Mouse (Mus musculus) 3T3-L1 (cell line): ENCODE results near the gene Ash1l.

ENCODE experiments used
- DNase-seq: peaks from one replicate; pipeline ENCODE4 v3.0.0-alpha.2; 2015; ENCODE audit warnings: low read depth, low spot score

Gene Ash1l

DNA sequence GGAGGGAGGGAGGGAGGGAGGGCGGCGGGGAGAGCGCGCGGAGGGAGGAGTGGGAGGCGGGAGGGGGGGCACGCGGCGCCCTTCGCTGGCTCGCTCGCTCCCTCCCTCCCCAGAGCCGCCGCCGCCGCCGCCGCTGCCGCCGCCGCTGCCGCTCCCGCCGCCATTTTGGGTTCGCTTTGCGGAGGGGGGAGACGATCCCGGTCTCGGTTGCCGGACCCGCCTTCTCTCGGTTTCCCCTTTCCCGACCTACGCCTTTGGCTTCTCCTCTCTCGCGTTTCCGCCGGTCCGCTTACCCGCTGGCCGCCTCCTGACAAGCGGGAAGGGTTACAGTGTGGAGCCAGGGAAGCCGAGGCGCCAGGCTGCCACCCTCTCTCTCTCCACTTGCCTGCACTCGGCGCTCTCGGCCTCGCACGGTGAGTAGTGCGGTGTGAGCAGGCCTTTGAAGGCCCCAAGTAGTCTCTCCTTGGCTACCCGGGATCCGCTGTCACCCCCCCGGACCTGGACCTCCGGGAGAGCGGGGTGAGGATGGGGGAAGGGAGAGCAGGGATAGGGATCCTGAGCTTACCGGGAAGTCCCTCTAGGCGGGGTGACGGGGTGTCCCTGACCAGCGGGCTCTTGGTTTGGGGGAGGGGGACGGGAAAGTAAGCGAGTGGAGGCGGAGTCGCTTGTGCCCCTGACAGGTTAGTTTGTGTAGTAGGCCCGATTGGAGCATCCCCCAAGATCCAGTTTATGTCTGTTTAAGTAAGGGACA, at the start of gene Ash1l, which contains the start of gene Dap3:
Ash1l (plus strand) TSS at position 47 of the 751 bp plus-strand sequence.
Dap3 (minus strand) TSS at position 606 of the 751 bp plus-strand sequence.
- peak; percentile 83 for DNase-seq

GRCm38 (mm10) chr3:88904803-88905202, 45.6 kb upstream of the Ash1l start:
- DNase-seq = no peak

GRCm38 (mm10) chr3:88905209-88905608, 45.2 kb upstream of the Ash1l start:
- DNase-seq = no peak

- no peak for DNase-seq
These were observed 44.7 kb upstream of the Ash1l start for GRCm38 (mm10) chr3:88905741-88906140.

- DNase-seq = no peak
These were observed 43.8 kb upstream of the Ash1l start for GRCm38 (mm10) chr3:88906393-88907159.

DNA sequence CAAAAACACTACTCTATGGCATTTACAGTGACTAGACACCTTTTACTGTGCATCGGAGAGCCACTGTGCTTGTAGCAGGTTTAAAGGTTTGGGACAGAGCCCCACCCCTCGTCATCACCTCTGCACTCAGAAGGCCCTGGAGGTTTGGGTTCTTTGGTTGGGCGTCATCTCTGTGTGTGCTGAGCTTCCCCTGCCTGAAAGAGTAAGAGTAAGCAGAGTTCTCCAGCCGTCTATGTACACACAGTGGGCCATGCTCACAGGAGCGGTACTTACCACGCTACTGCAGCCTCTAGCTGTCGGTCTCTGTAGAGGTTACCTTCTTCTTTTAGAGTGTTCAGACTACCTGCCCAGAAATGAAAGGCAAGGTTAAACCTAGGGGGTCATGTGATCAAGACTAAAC, 37.8 kb upstream of the Ash1l start:
- no peak for DNase-seq

GRCm38 (mm10) chr3:88913511-88914383, 36.7 kb upstream of the Ash1l start, which contains the start of gene Msto1:
Gene Msto1 (minus strand): TSS chr3:88913999.
- DNase-seq = peak; percentile 96

DNA sequence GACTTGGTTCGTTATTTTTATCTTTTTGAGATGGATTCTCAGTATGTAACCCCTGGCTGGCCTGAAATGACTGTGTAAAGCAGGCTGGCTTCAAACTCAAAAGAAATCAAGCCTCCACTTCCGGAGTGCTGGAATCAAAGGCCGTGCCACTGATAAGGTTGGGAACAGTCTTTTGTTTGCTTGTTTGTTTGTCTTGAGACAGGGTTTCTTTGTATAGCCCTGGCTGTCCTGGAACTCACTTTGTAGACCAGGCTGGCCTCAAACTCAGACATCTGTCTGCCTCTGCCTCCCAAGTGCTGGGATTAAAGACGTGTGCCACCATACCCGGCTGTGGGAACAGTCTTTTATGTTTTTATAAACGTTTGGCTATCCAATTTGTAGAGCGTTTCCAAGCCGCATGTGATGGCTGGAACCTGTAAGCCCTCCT, 36.0 kb upstream of the Ash1l start:
- DNase-seq = peak; percentile 19

DNA sequence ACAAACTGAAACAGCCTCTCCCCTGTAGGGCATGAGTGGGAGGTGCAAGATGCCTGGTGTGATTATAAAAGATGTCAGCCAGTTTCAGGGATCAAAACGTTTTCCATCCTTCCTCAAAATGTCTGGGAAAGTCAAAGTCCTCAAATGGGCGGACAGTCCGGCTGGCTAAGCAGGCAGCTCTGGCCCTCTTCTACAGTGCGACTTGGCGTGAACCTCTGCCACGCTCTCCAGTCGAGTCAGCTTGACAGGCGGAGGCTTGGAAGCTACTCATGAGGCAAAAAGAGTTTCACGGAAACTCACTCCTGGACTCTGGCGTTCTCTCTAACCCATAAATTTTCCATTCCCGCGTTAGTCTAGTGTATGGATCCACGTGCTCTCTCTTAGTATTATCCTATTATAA, 31.4 kb upstream of the Ash1l start:
- DNase-seq = no peak

- DNase-seq = no peak
These were observed 29.0 kb upstream of the Ash1l start for GRCm38 (mm10) chr3:88921411-88921810.

DNA sequence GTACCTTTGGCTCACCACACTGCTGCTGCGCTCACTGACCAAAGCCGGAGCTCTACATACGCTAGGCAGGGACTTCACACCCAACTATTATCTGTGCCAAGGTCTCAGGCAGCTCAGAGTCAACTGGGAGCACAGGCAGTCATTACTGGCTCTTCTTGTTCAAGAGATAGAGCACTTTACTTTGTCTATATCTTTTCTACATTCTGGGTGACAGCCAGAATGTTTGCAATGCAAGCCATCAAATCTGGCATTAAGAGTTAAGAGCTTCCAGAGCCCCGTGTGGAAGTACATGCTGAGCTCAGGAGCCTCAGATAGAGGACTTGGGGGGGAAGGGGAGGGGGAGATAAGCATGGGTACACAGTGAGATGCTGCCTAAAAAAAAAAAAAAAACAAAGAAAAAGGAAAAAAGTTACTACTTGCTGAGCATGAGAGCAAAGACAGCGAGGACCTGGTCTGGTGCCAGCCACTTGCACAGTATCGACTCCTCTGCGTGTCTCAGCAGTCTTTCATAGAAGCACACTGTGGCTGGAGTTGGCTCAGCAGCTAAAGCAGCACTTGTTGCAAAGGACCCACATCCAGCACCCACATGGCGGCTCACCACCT, 26.3 kb upstream of the Ash1l start:
- no peak for DNase-seq

- DNase-seq = no peak
These were observed 24.8 kb upstream of the Ash1l start for GRCm38 (mm10) chr3:88925651-88926050.

DNA sequence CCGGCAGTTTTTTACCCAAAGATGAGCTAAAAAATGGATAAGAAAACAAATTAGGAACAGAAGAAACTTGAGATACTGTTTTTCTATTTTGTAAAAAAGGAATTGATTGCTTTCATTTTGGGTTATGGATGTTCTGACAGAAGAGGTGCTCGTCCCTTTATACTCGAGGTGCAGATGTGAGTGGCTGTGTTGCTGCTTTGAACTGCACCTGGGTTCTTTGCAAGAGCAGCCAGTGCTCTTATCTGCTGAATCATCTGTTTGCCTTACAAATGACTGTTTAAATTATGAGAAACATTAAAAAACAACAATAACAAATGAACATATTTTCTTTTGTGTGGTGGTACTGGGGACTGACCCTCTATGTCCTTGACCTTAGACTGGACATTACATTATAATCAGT, 20.9 kb upstream of the Ash1l start:
- no peak for DNase-seq

DNA sequence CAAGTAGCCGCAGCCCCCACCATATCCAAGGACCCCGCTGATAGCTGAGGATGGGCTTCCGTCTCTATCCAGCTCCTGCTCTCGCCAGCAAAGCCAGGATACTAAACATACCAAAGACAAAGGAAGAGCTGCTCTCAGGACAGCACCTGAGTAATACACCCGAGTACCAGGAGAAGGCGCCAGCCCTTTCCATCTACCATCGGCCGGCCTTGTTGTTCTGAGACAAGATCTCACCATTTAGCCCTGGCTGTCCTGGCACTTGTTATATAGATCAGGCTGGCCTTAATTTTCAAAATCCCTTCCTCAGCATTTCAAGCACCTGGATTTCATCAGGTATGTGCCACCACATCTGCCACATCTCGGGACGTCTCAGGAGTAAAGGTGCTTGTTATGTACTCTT, 11.4 kb upstream of the Ash1l start:
- no peak for DNase-seq

GRCm38 (mm10) chr3:88939749-88940148, 10.7 kb upstream of the Ash1l start:
- DNase-seq = peak; percentile 85

GRCm38 (mm10) chr3:88942316-88942880, 8.0 kb upstream of the Ash1l start:
- no peak for DNase-seq

DNA sequence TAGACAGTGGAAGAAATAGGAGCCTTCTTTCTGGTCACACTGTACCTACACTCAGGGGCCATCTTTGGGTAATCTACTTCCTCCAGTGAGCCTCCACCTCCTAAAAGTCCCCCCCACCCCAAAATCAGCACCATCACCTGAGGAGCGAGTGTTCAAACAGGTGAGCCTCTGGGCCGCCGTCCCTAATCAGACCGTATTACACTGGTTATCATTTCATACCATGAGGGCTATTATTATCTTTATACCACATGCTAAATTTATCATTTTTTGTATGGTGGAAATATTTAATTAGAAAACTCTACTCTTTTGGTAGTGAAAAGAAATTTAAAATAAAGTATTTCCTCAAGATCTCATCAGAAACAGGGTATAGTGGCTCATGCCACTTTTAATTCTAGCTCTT, 6.3 kb upstream of the Ash1l start:
- DNase-seq = no peak

GRCm38 (mm10) chr3:88949786-88950575, 441 bp upstream of the Ash1l start:
- peak; percentile 86 for DNase-seq

DNA sequence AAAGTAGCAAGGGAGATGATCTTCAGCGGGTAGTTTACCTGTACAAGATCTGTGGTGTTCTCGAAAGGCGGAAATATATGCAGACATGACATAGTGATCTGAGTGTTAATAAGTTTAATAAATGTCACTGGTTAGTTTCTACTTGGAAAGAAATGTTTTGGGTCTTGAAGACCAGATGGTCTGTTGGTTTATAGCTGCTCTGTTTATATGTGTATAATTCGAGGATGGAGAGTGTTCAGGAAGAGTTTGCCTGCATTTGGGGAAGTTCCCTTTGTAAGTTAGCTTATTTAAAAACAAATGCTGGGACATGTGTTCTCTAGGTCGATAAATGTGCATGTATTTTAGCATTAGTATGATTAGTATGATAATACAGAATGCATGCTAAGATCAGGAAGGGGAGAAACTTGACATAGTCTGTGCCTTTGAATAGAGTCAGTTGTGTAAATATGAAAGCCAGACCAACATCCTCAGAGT, 942 bp downstream of the Ash1l start:
- peak; percentile 13 for DNase-seq

- DNase-seq = no peak
These were observed 2.8 kb downstream of the Ash1l start for GRCm38 (mm10) chr3:88953246-88953645.
